In genomic region chr13:20467381-20467780, GRCm38 (mm10) we compare ENCODE assay signal across 16 mouse cellular contexts.
"Had no signal": no experiment of that assay in that cellular context is flagged by ENCODE, and none has a peak within 500 bp of the region (broad histone marks: within the 10 kb centered on the region; RNA-seq: fewer than 3 reads in every experiment).

No protein-coding gene starts in this region.

- DNase-seq: liver, postnatal 0 days; lung, adult 2 months; lung, postnatal 14 days; lung, postnatal 36 days; right cerebral cortex, postnatal 14 days; right cerebral cortex, postnatal 4 days; spleen, adult 18-20 months; thymus, adult 18-20 months; thymus, postnatal 14 days; thymus, postnatal 36 days had no signal

- H3K4me3 ChIP-seq: lung, embryonic 15.5 days; megakaryocyte, embryonic 14.5 days; midbrain, embryonic 13.5 days; midbrain, embryonic 15.5 days; neural tube, embryonic 12.5 days had no signal

- ATAC-seq: liver, postnatal 0 days; lung, postnatal 0 days; midbrain, embryonic 13.5 days; midbrain, embryonic 15.5 days had no signal

- H3K27ac ChIP-seq: lung, embryonic 15.5 days; midbrain, embryonic 13.5 days; midbrain, embryonic 15.5 days; neural tube, embryonic 12.5 days had no signal
